Mouse (Mus musculus): Measurements from ENCODE around the gene Hmgcs1. TPM values are rescaled to one million over a fixed set of nuclear protein-coding genes. Genes with fewer than 3 reads are reported as not detected.
"Not testable (repeated sequence)": the region's sequence is repeated elsewhere in the genome, so short reads cannot be mapped to it uniquely, and the experiment has no call there.

Hmgcs1 gene
- polyA plus RNA-seq, 1 experiment from 2014 or later = 202 TPM

GRCm38 (mm10) chr13:119656846-119657416 is 33.2 kb upstream of the Hmgcs1 start:
- WGBS = 82% methylated on average over 6 of the region's 6 CpGs
- H3K27ac ChIP-seq (ENCODE audit: low read length) = no peak overlapping the region

GRCm38 (mm10) chr13:119661420-119661819 is 28.8 kb upstream of the Hmgcs1 start:
- not testable (repeated sequence) for H3K9ac ChIP-seq (replicated peaks; ENCODE audit: low read length); ATAC-seq (ENCODE audit: low FRiP score, low TSS enrichment); H3K9me3 ChIP-seq (ENCODE audit: low read length); H3K4me3 ChIP-seq (ENCODE audit: low read length); H3K27me3 ChIP-seq (ENCODE audit: insufficient read depth, low read length); H3K4me1 ChIP-seq (ENCODE audit: insufficient read depth, low read length); H3K27ac ChIP-seq (ENCODE audit: low read length); H3K36me3 ChIP-seq (ENCODE audit: insufficient read depth, low read length); H3K4me2 ChIP-seq (replicated peaks; ENCODE audit: low read depth, low read length)
- WGBS = 78% methylated on average over 4 of the region's 9 CpGs

More at GRCm38 (mm10) chr13:119656846-119657416, 33.2 kb upstream of the Hmgcs1 start:
- Histone ChIP-seq H3K36me3 (ENCODE audit: insufficient read depth, low read length) (no peaks in the 10 kb centered on the region), H3K4me2 (replicated peaks; ENCODE audit: low read depth, low read length) (no peak overlapping the region), H3K9me3 (ENCODE audit: low read length) (0 out of 2 replicates have a peak, but pooled peaks cover 2% of the 10 kb centered on the region), H3K27me3 (ENCODE audit: insufficient read depth, low read length) (no peaks in the 10 kb centered on the region), H3K4me3 (ENCODE audit: low read length) (no peak overlapping the region), H3K9ac (replicated peaks; ENCODE audit: low read length) (no peak overlapping the region), H3K4me1 (ENCODE audit: insufficient read depth, low read length) (no peaks in the 10 kb centered on the region)
- ATAC-seq (ENCODE audit: low FRiP score, low TSS enrichment) = no peak

- H3K4me3 ChIP-seq (ENCODE audit: low read length) = no peak overlapping the region
- ATAC-seq (ENCODE audit: low FRiP score, low TSS enrichment) = no peak
- no peak overlapping the region for H3K27ac ChIP-seq (ENCODE audit: low read length)
- no peaks in the 10 kb centered on the region for H3K36me3 ChIP-seq (ENCODE audit: insufficient read depth, low read length)
- no peaks in the 10 kb centered on the region for H3K9me3 ChIP-seq (ENCODE audit: low read length)
- no peak overlapping the region for H3K9ac ChIP-seq (replicated peaks; ENCODE audit: low read length)
- WGBS = 30% methylated on average over 8 of the region's 8 CpGs
- H3K4me2 ChIP-seq (replicated peaks; ENCODE audit: low read depth, low read length) = no peak overlapping the region
- H3K27me3 ChIP-seq (ENCODE audit: insufficient read depth, low read length) = no peaks in the 10 kb centered on the region
- no peaks in the 10 kb centered on the region for H3K4me1 ChIP-seq (ENCODE audit: insufficient read depth, low read length)
These were observed 11.4 kb upstream of the Hmgcs1 start for GRCm38 (mm10) chr13:119678794-119679193.

GRCm38 (mm10) chr13:119679721-119680120 is 10.5 kb upstream of the Hmgcs1 start:
- H3K4me2 ChIP-seq (replicated peaks; ENCODE audit: low read depth, low read length) = no peak overlapping the region
- no peak overlapping the region for H3K27ac ChIP-seq (ENCODE audit: low read length)
- WGBS = 31% methylated on average over 2 of the region's 2 CpGs
- H3K36me3 ChIP-seq (ENCODE audit: insufficient read depth, low read length) = no peaks in the 10 kb centered on the region
- ATAC-seq (ENCODE audit: low FRiP score, low TSS enrichment) = no peak
- no peak overlapping the region for H3K9ac ChIP-seq (replicated peaks; ENCODE audit: low read length)
- H3K9me3 ChIP-seq (ENCODE audit: low read length) = no peaks in the 10 kb centered on the region
- H3K4me3 ChIP-seq (ENCODE audit: low read length) = no peak overlapping the region
- no peaks in the 10 kb centered on the region for H3K27me3 ChIP-seq (ENCODE audit: insufficient read depth, low read length)
- H3K4me1 ChIP-seq (ENCODE audit: insufficient read depth, low read length) = peaks cover 3% of the 10 kb centered on the region; the same call in 1 of the 2 replicates

GRCm38 (mm10) chr13:119681161-119681560 is 9.0 kb upstream of the Hmgcs1 start:
- Histone ChIP-seq H3K9ac (replicated peaks; ENCODE audit: low read length) (no peak overlapping the region), H3K36me3 (ENCODE audit: insufficient read depth, low read length) (no peaks in the 10 kb centered on the region), H3K27me3 (ENCODE audit: insufficient read depth, low read length) (no peaks in the 10 kb centered on the region), H3K4me3 (ENCODE audit: low read length) (no peak overlapping the region), H3K4me1 (ENCODE audit: insufficient read depth, low read length) (peaks cover 3% of the 10 kb centered on the region; the same call in 1 of the 2 replicates), H3K9me3 (ENCODE audit: low read length) (no peaks in the 10 kb centered on the region), H3K27ac (ENCODE audit: low read length) (no peak overlapping the region), H3K4me2 (replicated peaks; ENCODE audit: low read depth, low read length) (no peak overlapping the region)
- 67% methylated on average over 3 of the region's 3 CpGs for WGBS
- no peak for ATAC-seq (ENCODE audit: low FRiP score, low TSS enrichment)

- no peak overlapping the region for H3K9ac ChIP-seq (replicated peaks; ENCODE audit: low read length)
- H3K4me2 ChIP-seq (replicated peaks; ENCODE audit: low read depth, low read length) = no peak overlapping the region
- no peak overlapping the region for H3K4me3 ChIP-seq (ENCODE audit: low read length)
- WGBS = 63% methylated on average over 11 of the region's 11 CpGs
- H3K9me3 ChIP-seq (ENCODE audit: low read length) = no peaks in the 10 kb centered on the region
- peaks cover 6% of the 10 kb centered on the region; the same call in 1 of the 2 replicates for H3K4me1 ChIP-seq (ENCODE audit: insufficient read depth, low read length)
- no peak for ATAC-seq (ENCODE audit: low FRiP score, low TSS enrichment)
- H3K36me3 ChIP-seq (ENCODE audit: insufficient read depth, low read length) = no peaks in the 10 kb centered on the region
- H3K27ac ChIP-seq (ENCODE audit: low read length) = no peak overlapping the region
- H3K27me3 ChIP-seq (ENCODE audit: insufficient read depth, low read length) = no peaks in the 10 kb centered on the region
These were observed 5.6 kb upstream of the Hmgcs1 start for GRCm38 (mm10) chr13:119684416-119685177.

- Histone ChIP-seq H3K27ac (ENCODE audit: low read length) (no peak overlapping the region), H3K4me1 (ENCODE audit: insufficient read depth, low read length) (peaks cover 25% of the 10 kb centered on the region), H3K4me2 (replicated peaks; ENCODE audit: low read depth, low read length) (peak overlapping the region; percentile 51), H3K4me3 (ENCODE audit: low read length) (peak overlapping the region; percentile 97), H3K36me3 (ENCODE audit: insufficient read depth, low read length) (0 out of 2 replicates have a peak, but pooled peaks cover 3% of the 10 kb centered on the region), H3K9me3 (ENCODE audit: low read length) (no peaks in the 10 kb centered on the region), H3K9ac (replicated peaks; ENCODE audit: low read length) (no peak overlapping the region), H3K27me3 (ENCODE audit: insufficient read depth, low read length) (no peaks in the 10 kb centered on the region)
- WGBS = 11% methylated on average over 5 of the region's 5 CpGs
- ATAC-seq (ENCODE audit: low FRiP score, low TSS enrichment) = no peak
These were observed 505 bp upstream of the Hmgcs1 start for GRCm38 (mm10) chr13:119689709-119690038.

GRCm38 (mm10) chr13:119690876-119691620 is 869 bp downstream of the Hmgcs1 start:
- Histone ChIP-seq H3K4me2 (replicated peaks; ENCODE audit: low read depth, low read length) (peak overlapping the region; percentile 63), H3K27me3 (ENCODE audit: insufficient read depth, low read length) (no peaks in the 10 kb centered on the region), H3K9ac (replicated peaks; ENCODE audit: low read length) (peak overlapping the region; percentile 96), H3K27ac (ENCODE audit: low read length) (peak overlapping the region; percentile 97), H3K36me3 (ENCODE audit: insufficient read depth, low read length) (0 out of 2 replicates have a peak, but pooled peaks cover 3% of the 10 kb centered on the region), H3K4me3 (ENCODE audit: low read length) (peak overlapping the region; percentile 97), H3K4me1 (ENCODE audit: insufficient read depth, low read length) (peaks cover 25% of the 10 kb centered on the region), H3K9me3 (ENCODE audit: low read length) (no peaks in the 10 kb centered on the region)
- ATAC-seq (ENCODE audit: low FRiP score, low TSS enrichment) = no peak
- under 1% methylated on average over 7 of the region's 7 CpGs for WGBS

GRCm38 (mm10) chr13:119691958-119692357 is 1.8 kb downstream of the Hmgcs1 start:
- not testable (repeated sequence) for H3K9ac ChIP-seq (replicated peaks; ENCODE audit: low read length); H3K36me3 ChIP-seq (ENCODE audit: insufficient read depth, low read length)
- WGBS = 60% methylated on average over 3 of the region's 3 CpGs

More at GRCm38 (mm10) chr13:119691958-119692357, 1.8 kb downstream of the Hmgcs1 start:
- Histone ChIP-seq H3K4me2 (replicated peaks; ENCODE audit: low read depth, low read length) (peak overlapping the region; percentile 63), H3K4me1 (ENCODE audit: insufficient read depth, low read length) (peaks cover 25% of the 10 kb centered on the region), H3K4me3 (ENCODE audit: low read length) (peak overlapping the region; percentile 97)
- not testable (repeated sequence) for H3K9me3 ChIP-seq (ENCODE audit: low read length); ATAC-seq (ENCODE audit: low FRiP score, low TSS enrichment); H3K27ac ChIP-seq (ENCODE audit: low read length); H3K27me3 ChIP-seq (ENCODE audit: insufficient read depth, low read length)

All from kidney, embryonic 16.5 days (tissue).